Mouse (Mus musculus) cerebellum, postnatal 25 days (tissue): ENCODE results near the gene Six4.
A peak's percentile ranks its signal among the peaks of the same experiment; 100 is the strongest.
"Not testable (repeated sequence)": the region's sequence is repeated elsewhere in the genome, so short reads cannot be mapped to it uniquely, and the experiment has no call there.

Experiments used
- DNase-seq, 2 experiments: peaks; one replicate each; pipeline ENCODE4 v3.0.0; 2021; ENCODE audit warnings: mixed read lengths in 2 of 2

The Six4 gene

DNA sequence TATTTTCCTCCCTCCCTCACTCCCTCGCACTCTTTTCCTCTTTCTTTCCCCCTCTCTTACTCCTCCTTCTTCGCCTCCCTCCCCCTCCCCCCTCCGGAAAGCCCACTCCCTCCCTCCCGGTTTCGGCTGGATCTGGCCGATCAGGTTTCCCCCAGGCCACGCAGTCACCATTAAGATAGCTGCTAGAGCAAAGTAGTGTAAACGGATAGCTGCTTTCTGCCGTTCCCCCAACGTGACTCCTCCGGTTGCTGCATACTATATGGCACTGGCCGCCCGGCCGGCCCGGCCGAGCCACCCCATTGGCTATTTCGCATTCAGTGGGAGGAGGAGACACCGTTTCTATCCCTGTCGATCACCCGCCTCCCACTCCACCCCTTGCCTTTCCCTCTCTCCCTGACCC, at the start of gene Six4:
Gene Six4 (minus strand): TSS at position 261 of the 400 bp plus-strand sequence.
- peak; percentile 75 to 82 for DNase-seq

DNA sequence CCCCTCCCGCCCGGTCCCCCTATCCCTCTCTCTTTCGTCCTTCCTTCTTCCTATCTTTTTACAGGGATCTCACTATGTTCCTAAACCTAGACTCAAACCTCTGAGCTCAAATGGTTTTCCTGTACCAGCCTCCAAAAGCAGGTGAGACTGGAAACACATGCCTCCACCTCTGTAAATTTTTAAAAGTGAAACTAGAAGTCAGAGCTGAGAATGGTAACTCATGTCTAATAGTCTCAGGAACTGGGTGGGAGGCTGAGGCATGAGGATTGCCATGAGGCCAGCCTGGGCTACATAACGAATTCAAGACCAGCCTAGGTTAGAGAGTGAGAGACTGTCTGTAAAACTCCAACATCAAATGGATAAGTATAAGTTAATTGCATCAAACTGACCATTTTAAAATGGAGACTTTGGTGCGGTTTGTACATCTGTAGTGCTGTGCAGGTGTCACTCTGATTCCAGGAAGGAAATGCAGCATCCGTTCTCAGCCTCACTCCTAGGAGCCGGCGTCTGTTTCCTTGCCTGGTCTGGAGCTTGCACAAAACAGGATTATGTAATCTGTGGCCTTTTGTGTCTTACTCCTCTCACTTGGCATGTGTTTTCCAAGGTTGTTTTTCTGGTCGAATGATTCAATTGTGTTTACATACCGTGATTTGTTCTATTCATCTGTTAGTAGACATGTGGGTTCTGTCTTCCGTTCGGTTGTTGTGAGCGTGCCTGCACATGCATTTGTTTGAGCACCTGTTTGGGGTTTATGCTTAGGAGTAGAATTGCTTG, 49.3 kb upstream of the Six4 start:
- DNase-seq: peak in 1 of 2 experiments; percentile 15

DNA sequence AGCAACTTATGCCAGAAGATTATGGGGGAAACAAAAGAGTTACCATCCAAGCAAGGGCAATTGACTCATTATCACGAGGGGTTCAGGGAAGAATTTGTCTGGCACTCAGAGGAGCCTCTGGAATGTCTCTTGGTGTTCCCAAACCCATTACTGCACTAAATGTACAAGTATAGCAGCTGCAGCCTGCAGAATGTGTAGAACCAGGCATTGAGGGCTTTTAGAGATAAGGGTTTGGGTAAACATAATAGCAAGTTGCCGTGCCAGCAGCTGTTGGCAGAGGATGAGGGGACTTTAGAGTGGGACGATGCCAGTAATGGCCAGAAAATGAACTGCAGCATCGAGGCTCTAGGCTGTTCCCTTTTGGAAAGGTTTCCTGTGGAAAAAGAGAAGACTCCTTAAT, 47.1 kb upstream of the Six4 start:
- DNase-seq: no peak

GRCm38 (mm10) chr12:73154150-73154549, 40.9 kb upstream of the Six4 start:
- DNase-seq: no peak

DNA sequence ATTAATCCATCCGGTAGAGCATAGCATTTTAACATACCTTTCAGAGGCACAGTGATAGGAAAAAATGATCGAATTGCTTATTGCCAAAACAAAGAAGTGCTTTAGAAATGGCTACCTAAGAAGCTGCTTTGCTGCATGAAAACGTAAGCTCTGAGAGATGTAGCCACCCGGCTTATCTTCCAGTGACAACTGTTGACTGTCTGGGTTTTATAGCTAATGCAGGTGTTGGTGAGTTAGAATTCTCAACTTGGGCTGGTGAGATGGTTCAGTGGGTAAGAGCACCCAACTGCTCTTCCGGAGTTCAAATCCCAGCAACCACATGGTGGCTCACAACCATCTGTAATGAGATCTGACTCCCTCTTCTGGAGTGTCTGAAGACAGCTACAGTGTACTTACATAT, 37.8 kb upstream of the Six4 start:
- DNase-seq: not testable (repeated sequence)

DNA sequence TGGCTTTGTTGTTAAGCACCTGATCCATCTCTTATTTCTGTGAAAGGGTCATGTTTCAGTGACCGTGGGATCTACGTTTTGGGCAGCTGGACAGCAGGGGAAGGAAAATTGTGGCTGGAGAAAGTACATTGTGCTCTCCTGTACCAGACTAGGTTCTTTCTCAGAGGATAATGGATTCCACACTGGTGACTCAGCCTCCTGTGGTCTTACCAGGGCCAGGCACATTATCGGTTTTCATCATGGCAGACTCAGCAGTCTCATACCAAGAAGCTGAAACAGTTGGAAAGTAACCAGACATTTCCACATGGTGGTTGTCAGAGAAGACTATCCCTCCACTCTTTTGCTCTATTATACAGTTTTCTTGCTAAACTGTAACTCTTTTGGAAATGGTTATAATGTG, 34.0 kb upstream of the Six4 start:
- DNase-seq: no peak

GRCm38 (mm10) chr12:73140732-73141131, 27.5 kb upstream of the Six4 start:
- no peak for DNase-seq

DNA sequence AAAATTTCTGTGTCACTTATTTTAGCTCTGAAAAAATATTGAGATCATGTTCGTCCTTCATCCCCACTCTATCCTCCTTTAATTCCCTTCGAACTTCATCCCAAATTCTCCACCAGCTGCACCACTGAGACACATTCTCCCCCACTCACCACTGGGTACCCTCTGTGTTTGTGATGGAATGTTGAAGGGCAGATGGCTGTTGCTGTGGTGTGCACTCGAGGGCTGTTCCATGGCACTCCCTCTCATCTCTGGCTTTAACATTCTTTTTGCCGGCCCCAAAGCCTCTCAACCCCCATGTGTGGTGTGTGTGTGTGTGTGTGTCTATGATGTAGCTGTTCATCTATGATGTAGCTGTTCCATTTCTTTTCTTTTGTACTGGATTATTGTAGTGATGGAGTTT, 12.0 kb upstream of the Six4 start:
- no peak for DNase-seq

DNA sequence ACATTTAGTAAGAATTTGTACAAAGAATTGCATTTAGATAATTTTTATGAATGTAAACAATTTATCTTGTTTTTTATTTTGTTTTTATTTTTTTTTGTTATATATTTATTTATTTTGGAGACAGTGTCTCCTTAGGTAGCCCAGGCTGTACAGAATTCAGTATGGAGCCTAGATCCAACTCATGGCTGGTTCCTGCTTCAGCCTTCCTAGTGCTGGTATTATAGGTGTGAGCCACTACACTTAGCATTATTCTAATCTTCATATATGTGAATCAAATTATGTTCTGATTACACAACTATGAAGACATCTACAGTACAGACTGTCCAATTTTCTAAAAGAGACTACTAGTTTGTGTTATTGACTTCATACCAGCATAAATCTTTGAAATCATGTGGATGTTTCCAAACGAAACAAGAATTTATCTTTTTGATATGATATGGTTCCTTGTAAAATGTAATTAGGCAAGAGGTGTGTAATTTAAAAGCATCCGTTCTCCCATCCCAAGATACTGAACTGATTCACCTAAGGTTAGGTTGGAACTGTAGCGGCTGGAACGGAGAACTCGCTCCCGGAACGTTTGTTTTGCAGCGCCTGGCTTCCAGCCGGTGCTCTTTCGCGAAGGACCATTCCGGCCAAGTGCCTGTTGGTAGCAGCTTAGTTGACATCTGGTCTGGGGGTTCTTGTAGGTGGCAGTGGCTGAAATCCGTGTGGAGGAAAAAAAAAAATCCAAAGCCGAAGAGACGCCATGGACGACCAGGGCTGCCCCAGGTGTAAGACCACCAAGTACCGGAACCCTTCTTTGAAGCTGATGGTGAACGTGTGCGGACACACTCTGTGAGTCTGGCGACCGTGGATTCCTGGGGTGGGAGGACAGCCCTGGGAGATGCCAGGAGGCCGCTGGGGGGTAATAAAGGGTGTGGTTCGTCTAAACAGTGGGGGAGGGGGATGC, 10.1 kb upstream of the Six4 start, which contains the start of gene Mnat1:
Gene Mnat1 (plus strand): TSS at position 625 of the 949 bp plus-strand sequence.
- peak; percentile 91 to 93 for DNase-seq

- DNase-seq: peak; percentile 64 to 67
Measured at GRCm38 (mm10) chr12:73112326-73113087, 749 bp downstream of the Six4 start.

DNA sequence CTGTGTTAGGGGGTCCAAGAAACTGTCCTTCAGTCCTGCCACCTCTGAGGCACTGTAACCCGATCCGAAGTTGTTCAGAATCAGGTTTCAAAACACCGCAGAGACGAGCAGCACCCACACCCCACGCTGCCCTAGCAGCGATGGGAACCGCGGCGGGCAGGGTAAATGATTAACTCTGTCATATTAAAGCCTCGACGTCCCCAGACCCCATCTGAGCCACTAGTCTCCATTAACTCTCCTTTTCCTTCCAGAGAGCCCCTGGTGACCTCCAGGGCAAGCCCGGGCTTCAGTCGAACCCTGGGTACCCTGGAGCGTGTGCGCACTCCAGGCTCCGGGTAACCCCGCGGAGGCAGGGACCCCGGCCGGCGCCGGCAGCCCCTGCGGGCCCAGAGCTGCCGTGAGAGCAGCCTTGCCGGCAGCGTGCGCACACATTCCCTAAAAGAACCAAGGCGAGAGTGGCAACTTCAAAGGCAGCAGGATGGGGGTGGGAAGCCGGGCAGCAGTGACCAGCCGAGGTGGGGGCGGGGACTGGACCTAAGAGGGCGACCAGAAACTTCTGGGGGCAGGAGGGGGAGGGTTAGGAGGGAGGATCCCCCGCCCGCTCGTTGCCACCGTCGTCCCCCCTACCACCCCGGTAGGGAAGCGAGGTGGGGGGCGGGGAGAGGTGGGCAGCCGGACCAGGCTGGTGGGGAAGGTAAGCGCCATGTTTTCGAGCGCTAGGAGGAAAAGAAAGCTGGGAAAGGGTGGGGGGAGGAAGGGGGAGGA, 1.5 kb downstream of the Six4 start:
- DNase-seq: peak; percentile 16 to 45

- peak in 1 of 2 experiments; percentile 15 for DNase-seq
Measured at GRCm38 (mm10) chr12:73110431-73111111, 2.7 kb downstream of the Six4 start.

- DNase-seq: no peak
Measured at GRCm38 (mm10) chr12:73107821-73108220, 5.4 kb downstream of the Six4 start.

- no peak for DNase-seq
Measured at GRCm38 (mm10) chr12:73103713-73104112, 9.5 kb downstream of the Six4 start.

DNA sequence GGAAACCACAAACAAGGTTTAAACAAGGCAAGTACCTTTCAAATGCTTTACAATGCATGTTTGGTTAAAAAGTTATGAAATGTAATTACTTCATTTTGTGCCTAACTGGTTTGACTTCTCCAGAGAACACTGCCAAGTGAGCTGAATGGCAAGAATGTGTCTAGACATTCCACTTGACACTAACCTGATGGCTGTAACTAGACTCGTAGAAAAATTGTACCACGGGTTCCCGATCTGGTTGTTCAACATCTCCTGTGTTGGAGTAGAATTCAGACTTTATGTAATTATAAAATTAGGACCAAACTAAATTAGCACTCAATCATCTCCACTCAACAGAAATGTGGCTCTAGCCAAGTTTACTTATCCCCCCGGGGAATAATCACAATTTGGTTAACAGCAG, 14.7 kb downstream of the Six4 start:
- DNase-seq: no peak

DNA sequence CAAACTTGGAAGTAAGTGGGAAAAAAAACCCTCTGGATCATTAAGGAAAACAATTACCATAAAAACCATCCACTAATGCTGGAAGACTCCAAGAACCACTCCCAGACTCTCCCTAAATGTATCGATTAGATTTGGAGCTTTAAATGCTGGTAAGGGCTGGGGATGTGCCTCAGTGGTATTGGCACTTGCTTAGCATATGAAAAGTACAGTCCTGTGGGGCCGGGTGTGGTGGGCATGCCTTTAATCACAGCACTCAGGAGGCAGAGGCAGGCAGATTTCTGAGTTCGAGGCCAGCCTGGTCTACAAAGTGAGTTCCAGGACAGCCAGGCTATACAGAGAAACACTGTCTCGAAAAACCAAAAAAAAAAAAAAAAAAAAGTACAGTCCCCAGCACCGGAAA, 17.1 kb downstream of the Six4 start:
- DNase-seq: not testable (repeated sequence)

GRCm38 (mm10) chr12:73094605-73095004, 18.7 kb downstream of the Six4 start:
- DNase-seq: no peak

DNA sequence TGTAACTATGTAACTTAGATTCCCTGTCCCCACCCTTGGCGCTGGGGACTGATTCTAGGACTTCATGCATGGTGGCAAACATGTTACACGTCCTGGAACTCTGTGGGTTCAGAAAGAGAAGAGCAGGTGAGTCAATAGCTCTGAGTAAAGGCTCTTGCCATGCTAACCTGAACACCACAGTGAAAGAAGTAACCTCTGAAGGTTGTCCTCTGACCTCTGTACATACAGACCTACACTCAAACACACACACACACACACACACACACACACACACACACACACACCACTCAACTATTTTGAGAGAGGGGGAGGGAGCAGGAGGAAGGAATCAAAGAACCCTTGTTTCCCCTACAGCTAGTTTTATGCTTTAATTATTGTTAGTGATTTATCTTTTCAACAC, 19.1 kb downstream of the Six4 start:
- no peak for DNase-seq

DNA sequence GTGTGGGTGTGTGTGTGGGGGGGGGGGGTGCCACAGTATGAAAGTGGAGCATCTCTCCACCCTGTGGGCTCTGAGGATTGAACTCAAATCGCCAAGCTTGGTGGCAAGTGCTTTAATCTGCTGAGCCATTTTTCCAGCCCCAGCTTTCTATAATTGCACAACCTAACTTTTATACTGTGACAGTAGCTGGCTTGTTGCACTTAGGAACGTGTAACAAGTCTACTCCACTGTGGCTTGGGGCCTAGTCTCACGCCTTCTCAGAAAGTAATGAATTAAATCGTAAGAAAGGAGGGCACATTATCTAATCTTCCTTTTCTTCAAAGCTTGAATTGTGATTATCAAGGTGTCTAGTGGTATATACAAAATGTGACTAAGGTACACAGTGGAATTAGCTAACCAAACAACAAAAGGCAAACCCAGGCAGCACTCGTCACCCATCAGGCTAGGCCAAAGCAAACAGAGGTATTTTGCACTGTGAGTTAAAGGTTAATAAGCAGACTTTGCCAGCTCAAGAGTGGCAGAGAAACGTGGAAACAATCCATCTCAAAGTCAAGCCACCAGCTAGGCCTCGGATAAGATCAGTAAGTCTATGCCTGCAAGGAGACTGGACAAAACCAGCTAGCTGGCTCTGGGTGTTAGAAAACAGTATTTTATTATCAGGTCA, 22.5 kb downstream of the Six4 start:
- DNase-seq: no peak

- no peak for DNase-seq
Measured at GRCm38 (mm10) chr12:73088911-73089310, 24.3 kb downstream of the Six4 start.

DNA sequence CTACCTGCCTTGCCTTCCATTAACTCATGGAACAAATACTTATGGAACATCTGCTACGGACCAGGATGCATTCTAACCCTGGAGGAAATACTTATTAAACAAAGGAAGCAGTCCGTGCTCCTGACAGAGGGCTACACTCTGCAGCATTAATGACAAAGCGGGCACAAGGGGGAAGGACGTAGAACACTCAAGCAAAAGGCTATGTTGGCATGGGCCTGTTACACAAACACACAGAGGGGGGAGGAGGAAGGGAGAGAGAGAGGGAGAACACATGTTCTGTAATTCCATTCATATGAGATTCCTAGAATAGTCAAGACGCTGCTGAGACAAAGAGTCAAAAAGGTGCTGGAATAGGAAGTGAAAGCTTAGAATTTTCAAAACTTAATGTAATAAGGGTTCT, 24.8 kb downstream of the Six4 start:
- DNase-seq: no peak
